Mouse (Mus musculus) G1E-ER4 (cell line): ENCODE data around the gene Arhgap29. TPM values are rescaled to one million over a fixed set of nuclear protein-coding genes. Genes with fewer than 3 reads are reported as not detected.

Experiments used
- GATA1 ChIP-seq: IDR thresholded peaks from one replicate; pipeline ENCODE4 v1.8.0; 2012; ENCODE audit warnings: low read length, inconsistent platforms
- polyA plus RNA-seq: library from polyadenylated mRNA; stranded (reverse); fragments of >175 nt; gene quantifications from 2 replicates; pipeline ENCODE4 v1.2.3, GENCODE M21; 2012

Arhgap29 gene
- polyA plus RNA-seq, 1 experiment: not detected

DNA sequence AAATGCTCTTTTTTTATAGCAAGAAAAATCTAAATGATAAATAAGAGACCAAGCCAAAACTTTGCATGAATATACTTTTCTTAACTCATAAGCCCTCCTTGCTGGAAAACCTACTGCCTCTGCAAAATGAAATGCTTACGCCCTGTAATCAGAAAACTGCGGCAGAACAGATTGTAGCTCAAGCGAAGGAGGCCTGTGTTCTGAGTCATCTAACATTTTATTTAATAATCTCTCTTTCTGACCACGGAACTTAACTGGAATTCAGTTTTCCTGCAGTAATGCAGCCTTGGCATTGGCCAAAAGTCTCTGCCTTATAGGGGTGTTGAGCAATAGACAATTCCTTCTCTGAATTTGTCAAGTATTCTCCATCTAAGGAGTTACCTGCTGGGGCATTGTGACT is 19.5 kb upstream of the Arhgap29 start:
- no peak for TF ChIP-seq GATA1

DNA sequence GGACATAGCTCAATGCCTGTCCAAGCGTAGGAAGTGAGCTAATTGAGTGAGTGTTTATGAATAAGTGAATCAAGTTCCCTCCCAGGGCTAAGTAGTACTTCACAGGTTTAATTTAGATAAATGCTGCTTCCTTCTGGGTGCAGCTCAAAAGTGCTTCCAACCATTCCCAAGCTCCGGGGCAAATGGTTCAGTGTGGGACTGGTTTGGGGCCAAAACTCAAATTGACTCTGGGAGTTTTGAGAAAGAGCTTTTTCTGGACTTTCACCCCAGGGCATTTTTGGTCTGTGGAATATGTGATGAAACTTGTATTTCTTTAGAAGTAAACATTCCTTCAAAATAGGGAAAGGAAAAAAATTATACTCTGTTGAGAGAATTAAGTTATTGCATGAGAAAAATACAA is 16.1 kb upstream of the Arhgap29 start:
- TF ChIP-seq GATA1: no peak

DNA sequence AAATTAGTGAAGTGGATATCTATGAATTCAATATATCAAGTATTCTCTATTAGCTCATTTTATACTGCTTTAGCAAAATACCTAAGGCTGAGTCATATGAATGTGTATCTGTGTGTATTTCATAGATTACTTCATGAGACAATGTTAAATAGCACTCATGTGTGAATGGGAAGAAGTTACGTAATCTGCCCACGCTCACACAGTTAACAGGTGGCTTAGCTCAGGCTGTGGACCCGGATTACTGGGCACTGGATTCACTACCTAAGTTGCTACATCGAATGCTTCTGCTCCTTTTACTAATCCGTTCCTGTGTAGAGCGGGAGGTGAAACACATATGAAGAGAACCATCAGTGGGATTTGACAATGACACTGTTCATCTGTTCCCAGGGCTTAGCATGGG is 15.3 kb upstream of the Arhgap29 start:
- no peak for TF ChIP-seq GATA1

DNA sequence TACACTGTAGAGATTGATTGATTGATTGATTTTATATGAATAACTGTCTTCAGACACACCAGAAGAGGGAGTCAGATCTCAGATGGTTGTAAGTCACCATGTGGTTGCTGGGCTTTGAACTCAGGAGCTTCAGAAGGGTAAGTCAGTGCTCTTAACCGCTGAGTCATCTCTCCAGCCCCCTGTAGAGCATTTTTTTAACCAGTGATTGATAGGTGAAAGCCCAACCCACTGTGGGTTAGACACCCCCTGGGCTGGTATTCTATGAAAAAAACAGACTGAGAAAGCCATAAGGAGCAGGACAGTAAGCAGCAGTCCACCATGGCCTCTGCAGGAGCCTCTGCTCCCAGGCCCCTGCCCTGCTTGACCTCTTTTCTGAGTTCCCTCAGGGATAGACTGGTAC is 12.7 kb upstream of the Arhgap29 start:
- TF ChIP-seq GATA1: no peak

DNA sequence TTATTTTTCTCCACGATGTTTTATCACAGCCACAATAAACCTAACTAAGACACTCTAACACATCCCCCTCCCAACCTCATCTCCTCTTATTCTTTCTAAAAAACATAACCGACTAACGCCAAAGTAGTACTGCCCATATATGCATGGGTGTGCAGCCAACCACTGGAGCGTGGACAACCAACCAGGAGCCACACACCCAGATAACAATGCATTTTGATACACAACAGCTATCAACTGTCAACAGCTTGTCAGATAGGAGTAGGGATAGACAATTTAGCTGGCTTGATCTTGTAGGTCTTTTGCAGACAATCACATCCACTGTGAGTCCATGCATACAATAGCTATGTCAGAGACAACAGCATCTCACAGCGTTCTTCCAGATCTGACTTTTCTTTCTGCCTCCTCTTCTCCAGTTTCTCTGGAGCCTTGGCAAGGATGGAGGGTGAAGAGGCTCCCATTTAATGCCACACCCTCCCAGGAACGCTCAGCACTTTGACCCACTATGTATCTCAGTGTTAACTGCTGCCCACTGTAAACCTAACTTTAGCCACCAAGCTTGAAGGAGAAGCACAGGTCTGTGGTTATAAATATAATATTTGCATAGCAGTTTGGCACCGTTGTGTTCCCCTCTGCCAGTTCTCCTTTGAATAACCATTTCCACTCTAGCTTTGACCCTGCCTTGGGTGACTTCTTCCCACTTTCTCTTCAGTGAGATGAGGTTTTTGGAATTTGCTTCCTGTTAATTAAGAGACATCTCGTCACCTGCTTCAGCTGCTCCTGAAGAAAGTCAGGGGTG is 12.0 kb upstream of the Arhgap29 start:
- TF ChIP-seq GATA1: no peak

DNA sequence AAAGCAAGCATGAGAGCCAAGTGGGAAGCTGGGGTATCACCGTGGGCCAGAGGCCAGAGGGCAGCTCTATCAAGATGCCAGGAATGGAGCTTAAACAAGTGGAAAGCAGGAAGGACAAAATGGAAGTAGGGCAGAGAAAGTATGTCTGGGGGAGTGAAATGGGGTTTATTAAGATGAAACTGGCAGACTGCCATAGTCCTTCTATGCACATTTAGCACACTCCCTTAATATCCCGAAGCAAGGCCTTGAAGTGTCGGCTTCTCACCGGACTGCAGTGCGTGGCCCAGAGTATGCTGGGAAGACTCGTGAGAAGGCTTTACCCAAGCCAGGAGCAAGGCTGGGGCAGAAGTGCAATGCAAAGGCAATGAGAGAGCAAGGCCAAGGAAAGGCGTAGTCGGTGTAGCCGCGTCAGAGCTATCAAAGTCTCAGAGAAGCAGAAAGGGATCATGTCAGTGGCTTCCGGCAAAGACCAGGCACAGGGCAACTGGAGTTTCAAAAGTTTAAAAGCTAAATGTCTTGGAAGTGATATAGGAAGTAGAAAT is 11.1 kb upstream of the Arhgap29 start:
- no peak for TF ChIP-seq GATA1

DNA sequence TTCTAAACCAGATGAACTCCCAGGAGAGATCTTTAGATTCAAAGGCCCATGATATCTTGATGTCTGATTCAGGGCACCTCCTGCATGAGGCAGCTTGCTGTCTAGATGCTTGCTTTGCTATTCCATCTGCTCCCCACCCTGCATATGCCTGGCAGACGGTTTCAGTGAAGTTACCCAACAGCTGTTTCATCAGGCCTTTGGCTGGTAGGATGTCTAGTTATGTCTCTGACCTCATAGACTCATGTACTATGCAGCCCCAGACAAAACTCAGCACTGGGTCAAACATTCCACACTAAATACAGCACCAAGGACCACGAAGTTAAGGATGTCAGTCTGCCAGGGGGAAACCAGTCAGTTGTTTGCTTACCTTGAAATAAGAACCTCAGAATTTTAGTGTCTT is 6.4 kb upstream of the Arhgap29 start:
- TF ChIP-seq GATA1: no peak

DNA sequence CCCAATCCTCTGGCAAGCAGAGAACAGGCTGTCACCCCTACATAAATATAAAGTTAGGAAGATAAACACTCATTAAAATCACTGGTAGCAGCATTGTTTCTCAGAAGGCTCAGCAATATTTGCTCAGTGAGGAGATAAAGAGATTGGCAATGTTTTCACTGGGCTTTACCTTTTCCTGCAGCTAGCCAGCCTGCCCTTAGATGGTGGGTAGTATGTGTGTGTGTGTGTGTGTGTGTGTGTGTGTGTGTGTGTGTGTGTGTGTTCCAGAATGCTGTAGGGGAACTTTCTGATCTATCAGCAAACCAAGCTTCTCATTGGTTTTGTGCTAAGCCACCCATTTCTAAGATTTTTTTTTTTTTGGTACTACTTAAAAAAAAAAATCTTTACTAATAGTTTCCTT is 5.6 kb upstream of the Arhgap29 start:
- TF ChIP-seq GATA1: no peak

DNA sequence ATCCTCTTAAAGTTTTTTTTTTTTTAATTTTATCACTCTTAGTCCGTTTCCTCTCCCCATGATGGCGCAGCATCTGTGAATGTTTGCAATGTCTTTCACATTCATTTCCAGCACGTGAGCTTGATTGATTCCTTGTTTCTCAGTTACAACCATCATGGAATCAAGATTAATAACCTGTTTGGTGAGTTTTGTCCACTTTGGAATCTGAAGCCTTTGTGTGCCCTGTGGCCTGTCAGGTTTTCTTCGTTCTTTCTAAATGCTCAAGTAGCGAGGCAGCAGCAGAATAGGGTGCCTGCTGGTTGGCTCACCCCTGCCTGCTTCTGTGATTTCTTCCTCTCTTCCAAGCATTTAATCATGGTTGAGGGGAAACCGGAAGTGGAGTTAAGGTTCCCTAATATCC is 2.2 kb upstream of the Arhgap29 start:
- no peak for TF ChIP-seq GATA1

DNA sequence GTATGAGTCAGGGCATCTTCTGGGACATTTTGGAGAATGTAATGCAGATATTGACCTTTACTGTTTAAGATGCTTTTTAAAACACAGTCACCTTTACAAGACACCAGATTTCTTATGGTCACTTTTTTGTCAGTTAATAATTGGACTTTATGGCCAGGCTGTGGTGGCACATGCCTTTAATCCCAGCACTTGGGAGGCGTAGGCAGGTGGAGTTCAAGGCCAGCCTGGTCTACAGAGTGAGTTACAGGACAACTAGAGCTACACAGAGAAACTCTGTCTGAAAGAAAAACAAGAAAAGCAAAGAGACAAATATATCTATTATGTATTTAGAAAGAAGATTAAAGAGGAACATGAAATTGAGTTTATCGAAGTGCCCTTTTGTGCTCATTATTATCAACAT is 1.2 kb upstream of the Arhgap29 start:
- no peak for TF ChIP-seq GATA1

DNA sequence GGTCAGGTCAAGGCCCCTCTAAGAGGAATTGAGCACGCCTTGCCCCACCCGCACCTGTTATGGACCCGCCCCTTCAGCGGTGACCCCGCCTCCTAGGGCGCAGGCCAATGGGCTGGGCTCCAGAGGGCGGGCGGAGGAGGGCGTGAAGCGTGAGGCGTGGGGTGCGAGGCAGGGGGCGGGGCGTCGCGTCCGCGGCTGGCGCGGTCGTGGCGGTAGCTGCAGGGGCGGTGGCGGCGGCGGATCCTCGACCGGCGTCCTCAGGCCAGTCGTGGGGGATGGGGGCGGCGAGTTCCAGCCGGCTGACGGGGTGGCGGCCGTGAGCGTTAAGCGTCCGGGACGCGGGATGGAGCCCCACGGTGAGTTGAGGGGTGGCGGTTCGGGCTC is 700 bp downstream of the Arhgap29 start:
- no peak for TF ChIP-seq GATA1

DNA sequence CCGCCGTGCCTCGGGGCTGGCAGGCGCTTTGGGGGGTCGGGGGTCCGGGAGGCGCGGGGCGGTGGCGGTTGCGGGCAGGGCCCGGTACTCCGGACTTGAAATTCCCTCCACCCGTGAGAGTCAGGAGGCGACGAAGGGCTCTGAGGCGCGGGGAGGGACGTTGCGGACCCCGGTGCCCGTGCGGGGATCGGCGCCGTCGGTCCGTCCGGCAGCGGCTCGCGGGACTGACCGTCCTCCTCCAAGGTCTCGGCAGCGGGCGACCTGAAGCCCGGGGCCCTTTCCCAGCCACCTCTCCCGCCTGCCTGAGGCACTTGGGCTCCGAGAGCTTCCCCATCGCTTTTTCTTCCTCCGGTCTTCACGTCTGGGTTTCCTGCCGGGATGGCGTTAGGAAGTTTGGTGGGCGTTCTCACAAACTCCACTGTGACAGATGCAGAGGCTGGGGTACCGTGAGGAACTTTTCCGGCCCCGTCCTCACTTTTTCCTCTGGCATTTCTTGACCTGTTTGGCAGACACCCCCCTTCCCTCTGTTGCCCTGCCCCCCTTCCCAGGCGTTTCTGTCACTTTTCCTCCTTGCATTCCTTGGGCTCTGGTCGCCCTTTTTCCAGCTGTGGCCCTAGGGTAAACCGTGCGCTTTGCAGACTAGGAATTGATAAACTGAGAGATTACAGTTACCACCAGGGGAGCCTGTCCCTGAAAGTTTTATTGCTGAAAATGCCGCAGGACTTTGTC is 1.3 kb downstream of the Arhgap29 start:
- TF ChIP-seq GATA1: no peak

DNA sequence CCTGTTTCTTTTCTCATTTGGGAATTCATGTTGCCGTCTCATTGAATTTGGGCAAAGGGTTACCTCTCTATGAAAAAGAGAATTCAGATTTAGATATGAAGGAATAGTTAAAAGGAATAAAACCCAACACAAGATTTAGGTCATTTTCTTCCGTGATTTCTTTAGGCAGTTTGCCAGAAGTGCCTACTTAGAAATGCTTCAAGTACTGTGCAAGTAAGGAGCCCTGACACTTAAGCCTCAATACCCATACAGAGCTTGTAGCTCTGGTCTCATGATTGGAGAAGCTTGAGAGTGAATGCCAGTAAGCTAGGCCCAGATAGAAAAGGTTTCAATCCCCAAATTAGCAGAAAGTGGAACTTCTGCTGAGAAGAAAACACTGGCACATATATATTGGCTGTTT is 2.1 kb downstream of the Arhgap29 start:
- no peak for TF ChIP-seq GATA1

DNA sequence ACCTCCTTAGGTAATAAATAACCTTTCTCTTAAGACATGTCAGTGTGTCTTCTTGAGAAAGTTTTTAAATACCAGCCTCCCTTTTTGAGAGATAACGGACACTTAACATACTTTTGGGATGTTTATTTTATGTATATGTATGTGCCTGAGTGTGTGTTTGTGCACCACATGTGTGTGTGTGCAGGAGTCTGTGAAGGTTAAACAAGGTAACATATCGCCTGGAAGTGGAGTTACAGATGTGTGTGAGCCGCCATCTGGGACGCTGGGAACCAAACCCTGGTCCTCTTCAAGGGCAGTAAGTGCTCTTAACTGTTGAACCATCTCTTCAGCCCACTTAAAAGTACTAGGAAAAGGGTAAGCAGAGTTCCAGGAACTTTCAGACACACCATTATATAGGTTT is 3.2 kb downstream of the Arhgap29 start:
- no peak for TF ChIP-seq GATA1

DNA sequence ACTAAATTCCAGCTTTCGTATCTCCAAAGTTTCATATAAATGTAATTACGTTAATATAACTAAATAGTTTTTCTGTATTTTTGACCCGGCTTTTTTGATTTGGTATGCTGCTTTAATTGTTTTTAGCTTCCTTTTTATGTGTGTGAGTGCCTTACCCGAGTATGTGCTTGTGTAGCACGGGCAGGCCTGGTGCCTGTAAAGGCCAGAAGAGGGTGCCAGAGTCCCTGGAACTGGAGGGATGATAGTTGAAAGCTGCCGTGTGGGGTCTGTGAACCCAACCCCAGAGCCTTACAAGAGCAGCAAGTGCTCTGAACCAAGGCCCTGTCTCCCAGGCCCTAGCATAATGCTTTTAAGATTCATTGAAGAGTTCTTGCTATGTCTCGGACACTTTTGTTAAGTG is 4.4 kb downstream of the Arhgap29 start:
- TF ChIP-seq GATA1: no peak

DNA sequence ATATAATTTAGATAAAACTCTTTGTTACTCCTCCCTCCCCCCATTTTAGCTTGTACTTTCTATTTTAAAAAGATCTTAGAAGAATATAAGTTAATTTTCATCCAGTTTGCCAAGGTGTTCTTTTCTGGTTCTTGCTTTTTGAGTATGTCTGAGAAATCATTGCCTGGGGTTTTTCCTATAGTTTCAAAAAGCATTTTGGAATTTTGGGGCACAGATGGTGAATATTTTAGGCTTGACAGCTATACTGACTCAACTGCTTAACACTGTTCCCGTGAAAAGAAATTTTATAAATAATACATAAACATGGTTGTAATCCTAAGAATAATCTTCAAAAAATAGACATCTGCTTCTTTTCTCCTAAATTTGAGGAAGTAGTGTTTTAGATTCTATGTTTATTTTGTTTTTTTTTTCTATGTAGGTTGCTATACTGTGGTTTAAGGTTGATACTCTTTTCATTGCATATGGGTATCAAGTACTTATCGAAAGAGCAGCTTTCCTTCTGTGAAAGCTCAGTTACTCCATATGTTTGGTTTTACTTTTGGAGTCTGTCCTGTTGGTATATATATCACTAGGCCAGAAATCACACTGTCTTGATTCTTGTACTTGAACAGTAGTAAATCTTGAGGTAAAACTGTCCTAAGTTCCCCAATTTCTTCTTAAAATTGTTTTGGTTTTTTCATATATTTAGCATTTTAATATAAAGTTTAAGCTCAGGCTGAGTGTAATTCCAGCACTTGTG is 5.4 kb downstream of the Arhgap29 start:
- no peak for TF ChIP-seq GATA1
